Mouse (Mus musculus): ENCODE measurements around the gene Clgn. TPM values are rescaled to one million over a fixed set of nuclear protein-coding genes. Genes with fewer than 3 reads are reported as not detected.

Gene Clgn
- polyA plus RNA-seq, 1 experiment from 2014 or later, result 17.2 TPM

DNA sequence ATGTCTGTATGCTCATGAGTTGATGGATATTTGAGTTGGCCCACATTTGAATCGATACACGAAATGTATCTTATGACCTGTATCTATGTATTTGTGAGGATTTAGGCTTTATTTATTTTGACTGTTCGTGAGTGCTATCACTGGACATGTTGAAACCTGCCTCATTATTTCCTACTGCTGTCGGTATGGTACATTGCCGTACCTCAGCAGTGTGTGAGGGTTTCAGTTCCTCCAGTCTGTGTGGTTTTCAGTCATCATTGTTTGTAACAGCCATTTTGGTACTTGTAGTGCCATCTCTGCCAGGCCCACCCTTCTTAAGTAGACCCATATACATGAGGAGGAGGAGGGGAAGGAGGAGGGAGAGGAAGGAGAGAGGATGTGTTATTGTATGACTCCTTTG lies 4.7 kb downstream of the Clgn start:
- H3K27me3 ChIP-seq (replicated peaks), result no peaks in the 10 kb centered on the region; the same call in 1 of the 2 replicates
- H3K36me3 ChIP-seq, result no peaks in the 10 kb centered on the region; the same call in 1 of the 2 replicates
- WGBS, result 95% methylated on average over 5 of the region's 5 CpGs
- H3K4me1 ChIP-seq, result peaks cover 9% of the 10 kb centered on the region; the same call in 1 of the 2 replicates
- H3K27ac ChIP-seq (replicated peaks), result no peak overlapping the region
- H3K9me3 ChIP-seq (replicated peaks), result no peaks in the 10 kb centered on the region
- no peak overlapping the region for H3K4me2 ChIP-seq
- H3K9ac ChIP-seq (replicated peaks), result no peak overlapping the region
- no peak for ATAC-seq (ENCODE audit: low FRiP score)
- H3K4me3 ChIP-seq (replicated peaks), result no peak overlapping the region

DNA sequence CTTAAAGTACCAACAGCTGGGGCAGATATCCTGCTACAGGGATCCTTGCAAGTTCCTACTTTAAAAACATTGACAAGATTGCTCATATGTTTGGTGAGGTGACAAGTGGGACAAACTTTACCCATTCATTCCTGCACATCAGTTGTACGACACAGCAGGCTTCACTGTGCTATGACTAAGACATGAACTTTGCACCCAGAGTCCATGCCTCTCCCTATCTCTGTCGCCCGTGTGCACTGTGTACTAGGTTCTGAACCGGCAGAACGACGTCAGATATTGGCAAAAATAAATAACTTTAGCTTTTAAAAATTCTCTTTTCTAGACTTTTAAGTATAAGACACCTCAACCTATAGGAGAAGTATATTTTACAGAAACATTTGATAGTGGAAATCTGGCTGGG lies 7.0 kb downstream of the Clgn start:
- no peaks in the 10 kb centered on the region for H3K4me1 ChIP-seq
- no peak overlapping the region for H3K4me3 ChIP-seq (replicated peaks)
- WGBS, result 93% methylated on average over 6 of the region's 6 CpGs
- no peak overlapping the region for H3K27ac ChIP-seq (replicated peaks)
- no peak for ATAC-seq (ENCODE audit: low FRiP score)
- no peaks in the 10 kb centered on the region for H3K27me3 ChIP-seq (replicated peaks)
- no peak overlapping the region for H3K4me2 ChIP-seq
- no peak overlapping the region for H3K9ac ChIP-seq (replicated peaks)
- H3K9me3 ChIP-seq (replicated peaks), result no peaks in the 10 kb centered on the region
- peaks cover 6% of the 10 kb centered on the region; the same call in 1 of the 2 replicates for H3K36me3 ChIP-seq

DNA sequence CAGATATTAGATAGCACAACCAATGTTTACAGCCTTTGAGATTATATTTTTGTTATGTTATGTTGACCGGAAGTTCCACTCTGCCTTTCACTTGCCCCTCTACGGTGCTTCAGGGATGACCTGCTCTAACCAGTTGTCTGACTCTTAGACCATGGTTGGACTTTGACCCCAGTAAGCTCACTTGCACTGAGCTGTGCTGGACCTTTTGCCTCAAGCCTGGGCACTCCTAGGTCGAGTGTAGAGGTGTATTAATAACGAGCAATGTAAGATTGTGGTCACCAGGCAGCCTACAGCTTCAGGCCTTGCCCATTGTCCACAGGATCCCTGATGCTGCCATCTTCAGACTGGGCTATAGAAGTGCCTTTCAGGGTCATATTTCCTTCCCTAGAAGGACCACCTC lies 8.1 kb downstream of the Clgn start:
- Histone ChIP-seq H3K4me3 (replicated peaks) (no peak overlapping the region), H3K27ac (replicated peaks) (no peak overlapping the region), H3K9me3 (replicated peaks) (no peaks in the 10 kb centered on the region), H3K36me3 (peaks cover 6% of the 10 kb centered on the region; the same call in 1 of the 2 replicates), H3K4me2 (no peak overlapping the region), H3K9ac (replicated peaks) (no peak overlapping the region), H3K27me3 (replicated peaks) (no peaks in the 10 kb centered on the region), H3K4me1 (no peaks in the 10 kb centered on the region)
- ATAC-seq (ENCODE audit: low FRiP score), result no peak
- WGBS, result 77% methylated on average over 4 of the region's 4 CpGs

DNA sequence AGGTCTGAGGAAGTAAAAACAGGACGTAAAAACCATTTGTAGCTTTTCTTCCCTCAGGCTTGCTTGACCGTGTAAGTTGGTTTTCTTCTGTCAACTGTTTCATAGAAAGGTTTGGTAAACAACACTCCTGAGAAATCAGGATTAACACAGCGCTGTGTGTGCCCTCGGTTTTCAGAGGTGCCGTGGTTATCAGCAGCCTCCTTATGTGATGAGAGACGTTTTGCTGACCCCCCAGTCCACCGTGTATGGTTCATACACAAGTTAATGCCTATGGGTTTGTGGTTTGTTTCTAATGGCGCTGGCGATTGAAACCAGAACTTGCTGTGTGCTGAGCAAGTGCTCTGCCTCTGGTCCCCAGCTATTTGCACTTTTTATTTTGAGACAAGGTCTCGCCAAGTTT lies 15.9 kb downstream of the Clgn start:
- no peak overlapping the region for H3K27ac ChIP-seq (replicated peaks)
- 87% methylated on average over 10 of the region's 10 CpGs for WGBS
- no peak for ATAC-seq (ENCODE audit: low FRiP score)

DNA sequence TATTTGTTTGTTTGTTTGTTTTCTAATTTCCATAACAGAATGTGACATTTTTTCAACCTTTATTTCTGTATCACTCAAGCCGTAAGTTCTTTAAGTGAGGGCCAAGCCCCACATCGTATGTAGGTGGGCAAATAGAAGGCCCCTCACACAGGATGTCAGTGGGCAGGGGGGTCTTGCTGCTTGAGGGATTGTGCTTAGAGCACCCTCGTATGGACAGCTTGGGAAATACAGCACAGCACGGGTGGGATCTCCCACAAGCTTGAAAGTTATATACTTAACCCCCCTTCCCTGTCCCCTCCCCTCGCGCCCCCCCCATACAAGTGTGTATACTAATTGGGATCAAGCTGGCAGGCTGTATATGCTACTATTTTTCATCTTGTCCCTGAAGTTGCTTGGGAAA lies 17.2 kb downstream of the Clgn start:
- no peaks in the 10 kb centered on the region for H3K27me3 ChIP-seq (replicated peaks)
- no peaks in the 10 kb centered on the region for H3K4me1 ChIP-seq
- H3K4me3 ChIP-seq (replicated peaks), result no peak overlapping the region
- H3K9me3 ChIP-seq (replicated peaks), result no peaks in the 10 kb centered on the region
- H3K36me3 ChIP-seq, result no peaks in the 10 kb centered on the region
- no peak overlapping the region for H3K9ac ChIP-seq (replicated peaks)
- ATAC-seq (ENCODE audit: low FRiP score), result no peak
- H3K27ac ChIP-seq (replicated peaks), result no peak overlapping the region
- no peak overlapping the region for H3K4me2 ChIP-seq
- 37% methylated on average over 6 of the region's 6 CpGs for WGBS

More for the DNA sequence above, 15.9 kb downstream of the Clgn start:
- Histone ChIP-seq H3K4me3 (replicated peaks) (no peak overlapping the region), H3K27me3 (replicated peaks) (no peaks in the 10 kb centered on the region), H3K9ac (replicated peaks) (no peak overlapping the region), H3K4me1 (no peaks in the 10 kb centered on the region), H3K4me2 (no peak overlapping the region), H3K9me3 (replicated peaks) (no peaks in the 10 kb centered on the region), H3K36me3 (0 out of 2 replicates have a peak, but pooled peaks cover under 1% of the 10 kb centered on the region)

DNA sequence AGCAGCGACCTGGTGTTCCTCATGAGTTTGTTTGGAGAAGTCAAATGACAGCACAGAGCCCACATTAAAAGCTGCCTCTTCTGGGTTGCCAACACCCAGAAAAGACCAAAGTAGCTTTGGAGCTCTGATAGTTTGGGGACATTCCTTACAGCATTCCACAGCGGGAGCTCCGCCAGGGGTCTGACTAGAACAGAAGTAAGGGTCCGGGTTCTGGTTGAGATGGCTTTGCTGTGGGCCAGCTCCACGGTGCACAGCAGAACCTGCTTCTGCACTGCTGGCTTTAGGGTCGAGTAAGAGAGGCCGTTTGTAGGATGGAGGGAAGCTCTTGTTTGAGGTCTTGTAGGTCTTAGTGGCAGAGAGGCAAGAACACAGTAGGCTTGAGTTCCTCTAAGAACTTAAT lies 18.8 kb downstream of the Clgn start:
- H3K4me3 ChIP-seq (replicated peaks), result no peak overlapping the region
- H3K27me3 ChIP-seq (replicated peaks), result no peaks in the 10 kb centered on the region
- H3K27ac ChIP-seq (replicated peaks), result no peak overlapping the region
- no peak for ATAC-seq (ENCODE audit: low FRiP score)
- no peak overlapping the region for H3K4me2 ChIP-seq
- WGBS, result 86% methylated on average over 7 of the region's 7 CpGs
- no peak overlapping the region for H3K9ac ChIP-seq (replicated peaks)
- H3K9me3 ChIP-seq (replicated peaks), result no peaks in the 10 kb centered on the region
- H3K4me1 ChIP-seq, result no peaks in the 10 kb centered on the region
- no peaks in the 10 kb centered on the region for H3K36me3 ChIP-seq

DNA sequence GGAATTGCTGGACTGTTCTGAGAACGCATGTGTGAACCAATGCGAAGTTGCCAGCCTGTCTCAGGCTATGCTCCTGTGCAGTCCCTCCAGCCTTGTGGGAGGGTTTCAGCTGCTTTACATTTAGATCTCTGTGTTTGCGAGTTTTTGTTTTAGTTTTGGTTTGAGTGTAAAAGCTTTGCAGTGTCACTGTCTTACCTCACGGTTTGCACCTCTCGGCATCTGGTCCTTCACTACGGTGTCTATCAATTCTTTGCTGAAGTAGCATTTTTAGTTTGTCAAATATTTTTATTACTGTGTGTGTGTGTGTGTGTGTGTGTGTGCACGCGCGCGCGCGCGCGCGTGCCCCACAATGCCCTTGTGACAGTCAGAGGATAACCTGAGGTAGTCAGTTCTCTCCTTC lies 27.2 kb downstream of the Clgn start:
- no peak for ATAC-seq (ENCODE audit: low FRiP score)
- no peak overlapping the region for H3K4me2 ChIP-seq

DNA sequence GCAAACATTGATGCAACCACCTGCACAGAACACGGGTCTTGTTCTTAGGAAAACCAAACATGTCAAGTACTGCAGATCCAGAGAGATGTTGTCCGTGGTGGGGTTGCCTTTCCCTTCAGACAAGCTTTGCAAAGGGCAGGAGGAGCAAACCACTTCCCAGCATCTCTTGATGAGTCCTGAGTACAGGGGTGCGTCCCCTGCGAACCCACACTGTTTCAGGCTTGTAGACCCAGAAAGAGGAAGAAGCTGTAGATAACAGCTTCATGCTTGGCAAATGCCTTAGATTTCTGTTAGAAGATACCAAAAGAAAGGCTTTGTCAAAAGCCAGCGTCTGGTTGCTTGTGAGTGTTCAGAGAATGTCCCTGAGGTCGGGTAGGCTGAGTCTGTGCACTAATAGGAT lies 28.3 kb downstream of the Clgn start:
- Histone ChIP-seq H3K4me1 (no peaks in the 10 kb centered on the region), H3K36me3 (peaks cover 2% of the 10 kb centered on the region; the same call in 1 of the 2 replicates), H3K4me3 (replicated peaks) (no peak overlapping the region), H3K4me2 (no peak overlapping the region), H3K9ac (replicated peaks) (no peak overlapping the region), H3K27me3 (replicated peaks) (no peaks in the 10 kb centered on the region), H3K9me3 (replicated peaks) (no peaks in the 10 kb centered on the region), H3K27ac (replicated peaks) (no peak overlapping the region)
- no peak for ATAC-seq (ENCODE audit: low FRiP score)
- WGBS, result 84% methylated on average over 6 of the region's 6 CpGs

More for the DNA sequence above, 27.2 kb downstream of the Clgn start:
- Histone ChIP-seq H3K36me3 (peaks cover 2% of the 10 kb centered on the region; the same call in 1 of the 2 replicates), H3K9me3 (replicated peaks) (no peaks in the 10 kb centered on the region), H3K9ac (replicated peaks) (no peak overlapping the region), H3K4me3 (replicated peaks) (no peak overlapping the region), H3K27me3 (replicated peaks) (no peaks in the 10 kb centered on the region), H3K4me1 (no peaks in the 10 kb centered on the region), H3K27ac (replicated peaks) (no peak overlapping the region)
- 98% methylated on average over 15 of the region's 15 CpGs for WGBS

DNA sequence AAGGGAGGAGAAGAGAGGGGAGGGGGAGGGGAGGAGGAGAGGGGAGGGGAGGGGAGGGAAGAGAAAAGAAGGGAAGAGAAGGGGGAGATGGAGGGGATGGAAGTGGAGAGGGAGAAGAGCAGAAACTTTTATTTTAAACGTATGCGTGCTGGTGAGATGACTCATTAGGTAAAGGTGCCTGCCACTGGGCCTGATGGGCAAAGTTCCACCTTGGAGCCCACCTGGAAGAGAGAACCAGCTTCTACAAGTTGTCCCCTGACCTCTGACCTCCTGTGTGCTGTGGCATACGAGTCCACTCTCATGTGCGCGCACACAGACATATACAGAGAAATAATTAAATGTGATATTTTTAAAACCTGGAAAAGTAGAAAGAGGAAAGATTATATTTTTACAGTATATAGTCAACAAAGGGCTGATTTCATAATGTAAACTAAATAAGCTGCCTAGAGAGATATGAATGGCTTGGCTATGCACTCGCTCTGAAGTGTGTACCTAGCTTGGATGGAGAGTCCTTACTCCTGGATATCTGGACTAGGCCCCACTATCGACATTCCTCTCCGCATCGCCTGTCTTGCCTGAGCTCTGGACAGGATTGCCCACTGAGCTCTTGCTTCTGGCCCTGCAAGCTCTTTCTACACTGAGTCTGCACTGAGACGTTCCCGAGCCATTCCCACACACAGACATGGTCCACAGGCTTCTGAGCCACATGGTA lies 29.3 kb downstream of the Clgn start:
- no peaks in the 10 kb centered on the region for H3K4me1 ChIP-seq
- WGBS, result 97% methylated on average over 11 of the region's 11 CpGs
- no peaks in the 10 kb centered on the region for H3K9me3 ChIP-seq (replicated peaks)
- H3K4me2 ChIP-seq, result no peak overlapping the region
- no peak overlapping the region for H3K9ac ChIP-seq (replicated peaks)
- no peak overlapping the region for H3K27ac ChIP-seq (replicated peaks)
- no peak for ATAC-seq (ENCODE audit: low FRiP score)
- H3K4me3 ChIP-seq (replicated peaks), result no peak overlapping the region
- peaks cover 2% of the 10 kb centered on the region; the same call in 1 of the 2 replicates for H3K36me3 ChIP-seq
- no peaks in the 10 kb centered on the region for H3K27me3 ChIP-seq (replicated peaks)

DNA sequence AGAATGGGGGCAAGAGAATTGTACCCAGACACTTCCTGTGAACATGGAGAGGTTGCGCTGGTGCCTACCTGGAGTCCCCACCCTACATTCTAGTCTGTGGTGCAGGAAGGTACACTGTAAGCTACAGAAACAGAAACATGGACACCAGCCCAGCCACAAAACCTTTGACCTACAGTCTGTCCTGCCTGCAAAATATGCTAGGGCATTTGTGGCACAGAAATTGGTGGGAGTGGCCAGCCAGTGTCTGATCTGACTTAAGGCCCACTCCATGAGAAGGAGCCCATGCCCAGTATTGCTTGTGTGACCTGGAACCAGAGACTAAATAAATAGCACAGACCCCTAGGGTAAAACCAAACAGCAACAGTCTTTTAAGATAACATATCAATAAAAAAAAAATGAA lies 31.7 kb downstream of the Clgn start:
- no peaks in the 10 kb centered on the region for H3K9me3 ChIP-seq (replicated peaks)
- H3K9ac ChIP-seq (replicated peaks), result no peak overlapping the region

DNA sequence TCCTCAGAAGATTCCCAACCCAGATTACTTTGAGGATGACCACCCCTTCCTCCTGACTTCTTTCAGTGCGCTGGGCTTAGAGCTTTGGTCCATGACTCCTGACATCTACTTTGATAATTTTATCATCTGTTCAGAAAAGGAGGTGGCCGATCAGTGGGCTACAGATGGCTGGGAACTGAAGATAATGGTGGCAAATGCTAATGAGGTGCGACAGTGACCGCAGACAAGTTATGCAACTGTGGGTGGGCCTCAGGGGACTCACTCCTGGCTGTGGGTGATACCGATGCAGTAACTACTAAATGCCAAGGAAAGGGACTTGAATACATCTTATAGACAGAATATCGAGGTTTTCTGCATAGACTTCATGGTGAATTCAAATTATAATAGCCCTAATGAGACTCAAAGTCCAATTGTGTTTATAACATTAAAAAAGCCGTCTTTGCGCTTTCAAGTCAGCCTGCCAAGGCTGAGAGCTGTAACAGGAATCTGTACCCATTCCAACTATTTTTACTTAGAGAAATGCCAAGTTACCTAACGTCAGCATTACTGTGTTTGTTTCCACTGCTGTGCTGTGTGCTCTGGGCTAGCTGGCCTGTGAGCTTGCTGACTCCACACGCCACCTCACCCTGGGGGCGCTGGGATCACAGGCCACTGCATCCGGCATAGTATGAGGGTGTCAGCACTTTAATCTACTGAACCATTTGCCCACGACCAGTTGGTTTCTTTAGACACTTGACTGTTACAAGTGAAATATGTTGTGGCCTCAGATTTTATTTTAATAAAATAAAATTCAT lies 33.6 kb downstream of the Clgn start:
- ATAC-seq (ENCODE audit: low FRiP score), result no peak
- Histone ChIP-seq H3K9ac (replicated peaks) (no peak overlapping the region), H3K27me3 (replicated peaks) (no peaks in the 10 kb centered on the region), H3K4me1 (no peaks in the 10 kb centered on the region), H3K36me3 (peaks cover 10% of the 10 kb centered on the region; the same call in 1 of the 2 replicates), H3K9me3 (replicated peaks) (no peaks in the 10 kb centered on the region), H3K27ac (replicated peaks) (no peak overlapping the region), H3K4me2 (no peak overlapping the region), H3K4me3 (replicated peaks) (no peak overlapping the region)
- WGBS, result 65% methylated on average over 13 of the region's 13 CpGs

More for the DNA sequence above, 31.7 kb downstream of the Clgn start:
- Histone ChIP-seq H3K4me1 (no peaks in the 10 kb centered on the region), H3K27ac (replicated peaks) (no peak overlapping the region), H3K4me3 (replicated peaks) (no peak overlapping the region), H3K4me2 (no peak overlapping the region), H3K27me3 (replicated peaks) (no peaks in the 10 kb centered on the region), H3K36me3 (peaks cover 10% of the 10 kb centered on the region; the same call in 1 of the 2 replicates)
- WGBS, result 94% methylated on average over 1 of the region's 1 CpGs
- ATAC-seq (ENCODE audit: low FRiP score), result no peak

DNA sequence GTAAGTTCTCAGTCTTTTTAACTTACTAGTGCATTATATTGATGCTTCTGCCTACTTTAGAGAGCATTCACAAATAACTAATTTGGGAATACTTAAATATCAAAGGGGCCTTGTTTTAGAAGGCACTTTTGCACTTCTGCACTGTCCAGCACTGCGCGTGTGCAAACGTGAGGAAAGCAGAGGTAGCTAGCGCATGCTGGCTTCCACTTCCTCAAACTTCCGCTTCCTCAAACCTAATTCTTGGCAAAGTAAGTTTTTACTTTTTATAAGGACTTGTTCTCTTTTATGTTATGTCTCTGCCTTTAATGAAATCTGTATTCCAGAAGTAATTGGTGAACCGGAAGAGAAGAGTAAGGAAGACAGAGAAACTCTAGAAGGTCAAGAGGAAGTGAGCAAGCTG lies 35.5 kb downstream of the Clgn start:
- Histone ChIP-seq H3K4me2 (no peak overlapping the region), H3K9me3 (replicated peaks) (no peaks in the 10 kb centered on the region), H3K4me3 (replicated peaks) (no peak overlapping the region), H3K9ac (replicated peaks) (no peak overlapping the region), H3K27ac (replicated peaks) (no peak overlapping the region), H3K27me3 (replicated peaks) (no peaks in the 10 kb centered on the region), H3K4me1 (no peaks in the 10 kb centered on the region), H3K36me3 (peaks cover 10% of the 10 kb centered on the region; the same call in 1 of the 2 replicates)
- 96% methylated on average over 6 of the region's 6 CpGs for WGBS
- no peak for ATAC-seq (ENCODE audit: low FRiP score)
